Mouse (Mus musculus) cerebellum, postnatal 10 days (tissue): Measurements from ENCODE around the gene 4930503E14Rik.
"Not testable (repeated sequence)": the region's sequence is repeated elsewhere in the genome, so short reads cannot be mapped to it uniquely, and the experiment has no call there.

Experiments
- DNase-seq, 2 experiments: peaks; one replicate each; pipeline ENCODE4 v3.0.0; 2021; ENCODE audit warnings: mixed read lengths in 2 of 2

4930503E14Rik gene

DNA sequence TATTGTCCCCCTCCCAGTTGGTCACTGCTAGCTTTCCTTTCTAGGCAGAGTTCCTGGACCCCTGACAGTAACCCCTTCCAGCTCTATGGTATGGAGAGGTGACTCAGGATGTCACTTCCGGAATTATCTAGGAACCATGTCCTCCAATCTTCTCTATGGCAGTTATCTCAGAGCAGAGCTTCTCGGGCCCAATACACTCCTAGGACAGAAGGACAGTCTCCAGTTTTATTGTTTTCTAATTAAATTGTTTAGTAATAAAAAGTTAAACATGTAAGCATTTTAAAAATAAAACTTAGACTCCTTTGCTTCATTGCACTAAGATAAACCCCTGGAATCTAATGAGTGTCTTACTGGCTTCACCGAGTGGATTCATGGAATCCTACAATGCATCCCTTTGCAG is at the start of gene 4930503E14Rik:
Gene 4930503E14Rik (minus strand): TSS at position 101 of the 400 bp plus-strand sequence.
- DNase-seq, result not testable (repeated sequence)

- no peak for DNase-seq
Measured at GRCm38 (mm10) chr14:44248039-44248438, 35.0 kb upstream of the 4930503E14Rik start.

DNA sequence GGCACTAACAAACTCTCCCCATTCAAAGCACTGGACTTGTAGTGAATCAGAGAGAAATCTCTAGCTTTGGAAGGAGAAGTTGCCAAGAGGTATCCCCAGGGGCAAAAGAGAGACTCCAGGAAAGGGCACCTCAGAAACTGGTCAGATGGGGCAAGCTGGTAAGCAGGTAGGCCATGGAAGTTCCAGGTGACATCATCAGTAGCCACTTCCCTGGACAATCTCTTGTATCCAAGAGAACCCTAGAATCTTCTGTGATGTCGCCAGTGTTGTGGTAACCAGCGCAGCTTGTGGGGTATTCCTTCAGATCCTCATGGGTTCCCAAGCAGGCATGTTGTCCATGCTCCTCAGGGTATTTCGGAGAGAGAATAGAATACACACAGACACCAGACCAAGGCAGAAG is 15.7 kb downstream of the 4930503E14Rik start, which contains the start of gene Gm8212:
Gene Gm8212 (plus strand): TSS at position 301 of the 400 bp plus-strand sequence.
- not testable (repeated sequence) for DNase-seq

DNA sequence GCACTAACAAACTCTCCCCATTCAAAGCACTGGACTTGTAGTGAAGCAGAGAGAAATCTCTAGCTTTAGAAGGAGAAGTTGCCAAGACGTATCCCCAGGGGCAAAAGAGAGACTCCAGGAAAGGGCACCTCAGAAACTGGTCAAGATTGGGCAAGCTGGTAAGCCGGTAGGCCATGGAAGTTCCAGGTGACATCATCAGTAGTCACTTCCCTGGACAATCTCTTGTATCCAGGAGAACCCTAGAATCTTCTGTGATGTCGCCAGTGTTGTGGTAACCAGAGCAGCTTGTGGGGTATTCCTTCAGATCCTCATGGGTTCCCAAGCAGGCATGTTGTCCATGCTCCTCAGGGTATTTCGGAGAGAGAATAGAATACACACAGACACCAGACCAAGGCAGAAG is 89.5 kb downstream of the 4930503E14Rik start, which contains the start of gene Gm3327:
Gene Gm3327 (plus strand): TSS at position 301 of the 400 bp plus-strand sequence.
- DNase-seq, result not testable (repeated sequence)
